Mouse (Mus musculus): ENCODE measurements around the gene Exosc10. TPM values are rescaled to one million over a fixed set of nuclear protein-coding genes. Genes with fewer than 3 reads are reported as not detected.

Exosc10 gene
- total RNA-seq, 2 experiments from 2014 or later = 65.5 to 68.1 TPM

DNA sequence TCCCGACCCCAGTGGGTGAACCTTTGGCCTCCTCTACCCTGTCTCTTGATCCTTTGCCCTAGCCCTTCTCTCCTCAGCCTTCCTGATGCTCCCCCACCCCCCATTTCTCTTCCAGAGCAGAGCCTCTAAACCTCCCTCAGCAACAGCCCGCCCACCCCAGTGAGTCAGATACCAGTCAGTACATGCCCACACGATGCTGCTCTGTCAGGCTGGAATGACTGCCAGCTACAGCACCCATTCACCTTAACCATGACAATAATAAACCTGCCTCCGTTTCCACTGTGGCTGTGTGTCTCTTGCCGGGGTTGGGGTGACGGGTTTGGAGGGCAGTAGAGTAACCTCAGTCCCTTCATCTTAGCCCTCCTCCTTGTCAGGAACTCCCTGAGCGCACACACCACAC, 45.9 kb downstream of the Exosc10 start:
- DNase-seq (ENCODE audit: low spot score in 2 of 2) = no peak

GRCm38 (mm10) chr4:148604541-148605165, 46.4 kb downstream of the Exosc10 start:
- peak in 1 of 2 experiments; percentile 55 for DNase-seq (ENCODE audit: low spot score in 2 of 2)

DNA sequence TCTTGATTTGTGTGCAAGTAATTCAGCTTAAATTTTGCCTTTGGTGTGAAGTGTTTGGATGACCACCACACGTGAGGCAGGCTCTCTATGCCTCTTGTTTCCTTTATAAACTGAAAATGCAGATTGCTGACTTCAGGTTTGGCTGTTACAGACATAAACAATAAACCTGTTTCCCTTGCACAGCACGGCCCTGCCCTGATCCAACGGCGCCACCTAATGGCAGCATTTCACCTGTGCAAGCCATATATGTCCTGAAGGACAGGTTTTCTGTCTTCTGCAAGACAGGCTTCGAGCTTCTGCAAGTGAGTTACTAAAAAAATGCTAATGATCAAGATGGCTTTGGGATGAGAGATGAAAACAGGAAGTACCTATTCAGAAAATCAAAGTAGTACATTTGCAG, 49.5 kb downstream of the Exosc10 start:
- DNase-seq (ENCODE audit: low spot score in 2 of 2) = peak; percentile 46 to 66

GRCm38 (mm10) chr4:148609805-148610204, 51.6 kb downstream of the Exosc10 start:
- DNase-seq (ENCODE audit: low spot score in 2 of 2) = no peak

DNA sequence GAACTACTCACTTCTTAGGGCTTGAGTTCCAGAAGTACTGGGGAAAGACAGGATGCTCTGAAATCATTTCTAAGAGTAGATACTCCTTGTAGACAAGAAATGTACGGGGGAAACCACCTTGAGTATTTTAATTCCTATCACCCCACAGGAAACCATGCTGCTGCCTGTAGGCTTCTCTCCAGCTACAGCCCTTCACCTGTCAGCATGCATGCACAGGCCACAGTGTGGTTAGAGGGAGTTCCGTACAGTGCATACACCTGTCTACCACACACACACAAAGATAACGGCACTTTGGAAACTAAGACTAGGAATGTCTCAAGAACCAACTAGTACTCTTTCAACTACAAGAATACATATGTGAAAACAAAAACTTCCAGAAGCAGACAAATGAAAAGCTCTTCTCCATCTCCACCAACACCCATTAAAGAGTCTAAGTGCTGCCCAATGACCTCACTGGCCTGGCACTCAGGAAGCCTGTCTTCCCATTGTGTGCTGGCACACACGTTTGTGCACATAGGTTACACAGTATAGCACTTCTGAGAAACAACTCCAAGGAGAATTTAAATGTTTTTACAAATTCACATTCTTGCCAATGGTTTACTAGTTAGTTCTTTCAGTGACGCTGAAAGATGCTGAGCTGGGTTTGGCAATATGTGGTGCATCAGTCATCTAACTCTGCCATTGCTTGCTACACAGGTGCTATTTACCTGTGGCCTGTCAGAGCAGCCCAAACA, 52.6 kb downstream of the Exosc10 start:
- no peak for DNase-seq (ENCODE audit: low spot score in 2 of 2)

DNA sequence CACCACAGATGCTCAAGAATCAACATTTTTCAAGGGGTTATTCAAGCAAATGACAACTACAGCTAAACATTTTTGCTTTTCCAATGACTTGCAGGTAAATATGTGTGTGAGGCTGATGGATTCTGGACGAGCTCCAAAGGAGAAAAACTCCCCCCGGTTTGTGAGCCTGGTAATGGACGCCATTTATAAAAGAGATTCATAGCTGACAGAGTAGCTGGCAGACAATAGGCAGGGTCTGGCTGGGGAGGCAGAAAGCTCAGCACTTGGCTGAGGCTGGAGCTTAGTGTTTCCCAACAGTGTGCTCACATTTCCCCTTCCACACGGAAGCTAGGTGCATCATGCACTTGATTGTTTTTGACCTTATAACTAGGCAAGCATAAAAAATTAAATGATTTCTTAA, 54.3 kb downstream of the Exosc10 start:
- DNase-seq (ENCODE audit: low spot score in 2 of 2) = no peak

GRCm38 (mm10) chr4:148613738-148614137, 55.5 kb downstream of the Exosc10 start:
- no peak for DNase-seq (ENCODE audit: low spot score in 2 of 2)

DNA sequence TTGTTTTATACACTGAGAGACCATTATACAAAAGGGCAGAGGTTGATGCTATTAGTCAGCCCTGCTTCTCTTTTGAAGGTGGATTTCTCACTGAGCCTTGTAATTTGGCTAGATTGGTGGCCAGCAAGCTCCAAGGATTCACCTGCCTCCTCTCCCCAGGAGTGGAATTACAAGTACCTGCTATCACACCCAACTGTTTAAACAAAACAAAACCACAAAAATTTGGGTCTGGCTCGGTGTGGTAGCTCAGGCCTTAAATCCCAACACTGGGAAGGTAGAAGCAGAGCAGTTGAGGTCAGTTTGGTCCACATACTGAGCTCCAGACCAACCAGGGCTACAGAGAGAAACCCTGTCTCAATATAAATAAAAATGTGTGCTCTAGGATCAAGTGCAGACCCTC, 61.6 kb downstream of the Exosc10 start:
- DNase-seq (ENCODE audit: low spot score in 2 of 2) = no peak

DNA sequence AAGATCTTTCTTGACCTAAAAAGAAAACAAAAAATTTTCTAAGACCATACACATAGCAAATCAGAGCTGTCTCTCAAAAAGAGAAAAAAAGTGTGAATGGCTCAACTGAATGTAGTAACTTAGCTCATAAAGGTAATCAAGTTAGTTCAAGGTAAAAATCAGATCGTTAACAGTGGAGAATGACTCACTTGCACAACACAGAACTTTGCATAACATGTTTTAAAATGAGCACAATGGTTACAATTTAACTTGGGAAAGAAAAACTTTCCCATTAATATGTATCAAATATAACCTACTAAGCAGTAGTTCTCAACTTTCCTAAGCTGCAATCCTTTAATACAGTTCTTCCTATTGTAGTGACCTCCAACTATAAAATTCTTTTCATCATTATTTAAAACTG, 62.5 kb downstream of the Exosc10 start:
- DNase-seq (ENCODE audit: low spot score in 2 of 2) = no peak

- DNase-seq (ENCODE audit: low spot score in 2 of 2) = no peak
Observed at GRCm38 (mm10) chr4:148622485-148622884, 64.3 kb downstream of the Exosc10 start.

GRCm38 (mm10) chr4:148623609-148624008, 65.4 kb downstream of the Exosc10 start:
- no peak for DNase-seq (ENCODE audit: low spot score in 2 of 2)

DNA sequence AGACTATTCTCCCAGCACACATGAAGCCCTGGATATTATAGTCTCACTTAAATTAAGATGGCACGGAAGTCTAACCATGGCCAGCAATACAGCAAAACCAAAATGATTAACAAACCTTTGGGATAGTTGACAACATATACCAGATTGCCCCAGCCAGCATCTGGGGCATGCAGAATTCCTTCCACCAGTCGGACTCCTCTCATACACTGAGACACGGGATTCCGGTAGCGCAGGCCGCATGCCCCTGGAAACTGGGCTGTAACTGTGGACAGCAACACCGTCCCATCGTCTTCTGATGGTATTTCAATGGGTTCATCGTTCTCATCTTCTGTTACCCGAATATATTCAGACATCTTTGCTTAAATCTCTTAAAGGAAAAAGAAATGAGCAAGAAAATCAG, 66.8 kb downstream of the Exosc10 start:
- no peak for DNase-seq (ENCODE audit: low spot score in 2 of 2)

- peak in 1 of 2 experiments; percentile 29 for DNase-seq (ENCODE audit: low spot score in 2 of 2)
Observed at GRCm38 (mm10) chr4:148625756-148626622, 67.8 kb downstream of the Exosc10 start.

- DNase-seq (ENCODE audit: low spot score in 2 of 2) = peak; percentile 93
Observed at GRCm38 (mm10) chr4:148626623-148627185, 68.5 kb downstream of the Exosc10 start, which contains the start of gene Tardbp. Tardbp (minus strand) TSS chr4:148627019.

- DNase-seq (ENCODE audit: low spot score in 2 of 2) = no peak
Observed at GRCm38 (mm10) chr4:148627246-148627645, 69.0 kb downstream of the Exosc10 start.

Other genes with a start within 250 kb of the Exosc10 start
- 10 to 100 TPM; 18.2 to 19.6 TPM for gene Ubiad1, start 113.7 kb upstream of the Exosc10 start, total RNA-seq (2021)
- gene Mtor, start 109.8 kb upstream of the Exosc10 start, total RNA-seq (2021) = 10 to 100 TPM; 66.3 to 67.1 TPM
- gene Angptl7, start 58.0 kb upstream of the Exosc10 start, total RNA-seq (2021) = 1 to 10 TPM; 1.3 to 1.5 TPM
- gene Srm, start 33.1 kb downstream of the Exosc10 start, total RNA-seq (2021) = 10 to 100 TPM; 55.9 to 60.3 TPM
- 10 to 100 TPM in 1 of 2 experiments, 1 to 10 TPM in 1; 1.1 to 14.8 TPM for gene Masp2, start 44.1 kb downstream of the Exosc10 start, total RNA-seq (2021)
- 100 to 1,000 TPM; 280 to 349 TPM for gene Tardbp, start 68.6 kb downstream of the Exosc10 start, total RNA-seq (2021)
- under 1 TPM; 0.37 to 0.42 TPM for gene Gm572, start 84.9 kb downstream of the Exosc10 start, total RNA-seq (2021)
- 10 to 100 TPM; 10.1 to 15.6 TPM for gene Casz1, start 246.0 kb downstream of the Exosc10 start, total RNA-seq (2021)